Mouse (Mus musculus) hematopoietic stem cell, adult 5-6 weeks (primary cell): ENCODE measurements at regions not wholly inside any gene's neighbourhood (a gene's known extent, or its start where the extent isn't known, plus 50 kb on each side); places are given as distances from the start of the nearest gene placed in this dataset.
A peak's percentile ranks its signal among the peaks of the same experiment; 100 is the strongest.

ENCODE experiments used
- ATAC-seq, 2 experiments: fragments of 125-278 bp in 1 of 2; replicated peaks in 1 of 2; 2 replicates each; pipeline ENCODE4 v1.8.0; 2016 to 2017; ENCODE audit warnings: inconsistent platforms in 2 of 2, mild to moderate bottlenecking in 2 of 2, moderate number of reproducible peaks in 2 of 2, low read depth in 1 of 2, moderate TSS enrichment in 1 of 2; ENCODE audit not compliant: low FRiP score in 2 of 2, poor library complexity in 2 of 2, severe bottlenecking in 2 of 2, insufficient read depth in 1 of 2, low TSS enrichment in 1 of 2

- ATAC-seq, result no peak
These were observed 57.8 kb upstream of the Chchd3 start for GRCm38 (mm10) chr6:33117877-33118276.

- no peak for ATAC-seq
These were observed 60.5 kb upstream of the Chchd3 start for GRCm38 (mm10) chr6:33120581-33120980.

- peak; percentile 71 to 87 for ATAC-seq
These were observed 66.5 kb upstream of the Chchd3 start for GRCm38 (mm10) chr6:33126574-33126973.

GRCm38 (mm10) chr6:33136906-33137305 is 76.8 kb upstream of the Chchd3 start:
- ATAC-seq, result no peak

GRCm38 (mm10) chr6:33137823-33138222 is 77.8 kb upstream of the Chchd3 start:
- ATAC-seq, result no peak

GRCm38 (mm10) chr6:33166479-33166878 is 82.4 kb upstream of the Exoc4 start:
- ATAC-seq, result no peak

GRCm38 (mm10) chr6:33173606-33174005 is 75.3 kb upstream of the Exoc4 start:
- no peak for ATAC-seq

- no peak for ATAC-seq
These were observed 74.3 kb upstream of the Exoc4 start for GRCm38 (mm10) chr6:33174616-33175015.

GRCm38 (mm10) chr6:33189521-33190246 is 59.2 kb upstream of the Exoc4 start:
- no peak for ATAC-seq

- ATAC-seq, result no peak
These were observed 55.1 kb upstream of the Exoc4 start for GRCm38 (mm10) chr6:33193823-33194222.
